Mouse (Mus musculus) thymus, postnatal 25 days (tissue): Measurements from ENCODE around the gene Dip2a.

Source experiments
- DNase-seq: peaks from one replicate; pipeline ENCODE4 v3.0.0; 2022

The Dip2a gene

DNA sequence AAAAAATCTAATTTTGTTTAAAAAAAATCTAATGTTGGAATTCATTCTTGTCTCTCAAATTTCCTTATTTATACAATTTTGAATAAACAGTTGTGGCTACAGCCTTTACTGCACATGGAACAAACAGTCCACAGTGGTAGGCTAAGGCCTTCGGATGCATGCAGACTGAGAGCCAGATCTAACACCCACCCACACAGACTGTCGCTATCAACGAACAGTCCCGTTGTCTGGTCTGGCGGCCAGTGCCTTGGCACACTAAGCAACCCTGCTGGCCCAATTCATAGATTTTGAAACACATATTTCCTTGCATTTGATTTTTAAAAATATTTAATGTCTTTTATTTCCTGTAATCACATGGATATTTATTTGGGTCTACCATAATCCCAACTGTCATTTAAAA, 45.0 kb downstream of the Dip2a start:
- no peak for DNase-seq

DNA sequence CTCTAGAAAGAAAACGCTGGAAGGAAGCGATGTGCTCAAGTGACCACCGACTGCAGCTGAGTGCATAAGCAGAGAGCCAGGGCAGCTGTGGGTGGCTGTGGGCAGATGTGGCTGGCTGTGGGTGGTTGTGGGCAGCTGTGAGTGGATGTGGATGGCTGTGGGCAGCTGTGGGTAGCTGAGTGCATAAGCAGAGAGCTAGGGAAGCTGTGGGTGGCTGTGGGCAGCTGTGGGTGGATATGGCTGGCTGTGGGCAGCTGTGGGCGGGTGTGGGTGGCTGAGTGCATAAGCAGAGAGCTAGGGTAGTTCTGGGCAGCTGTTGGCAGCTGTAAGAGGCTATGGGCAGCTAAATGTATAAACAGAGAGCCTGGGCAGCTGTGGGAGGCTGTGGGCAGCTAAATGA, 51.9 kb downstream of the Dip2a start:
- DNase-seq = no peak

DNA sequence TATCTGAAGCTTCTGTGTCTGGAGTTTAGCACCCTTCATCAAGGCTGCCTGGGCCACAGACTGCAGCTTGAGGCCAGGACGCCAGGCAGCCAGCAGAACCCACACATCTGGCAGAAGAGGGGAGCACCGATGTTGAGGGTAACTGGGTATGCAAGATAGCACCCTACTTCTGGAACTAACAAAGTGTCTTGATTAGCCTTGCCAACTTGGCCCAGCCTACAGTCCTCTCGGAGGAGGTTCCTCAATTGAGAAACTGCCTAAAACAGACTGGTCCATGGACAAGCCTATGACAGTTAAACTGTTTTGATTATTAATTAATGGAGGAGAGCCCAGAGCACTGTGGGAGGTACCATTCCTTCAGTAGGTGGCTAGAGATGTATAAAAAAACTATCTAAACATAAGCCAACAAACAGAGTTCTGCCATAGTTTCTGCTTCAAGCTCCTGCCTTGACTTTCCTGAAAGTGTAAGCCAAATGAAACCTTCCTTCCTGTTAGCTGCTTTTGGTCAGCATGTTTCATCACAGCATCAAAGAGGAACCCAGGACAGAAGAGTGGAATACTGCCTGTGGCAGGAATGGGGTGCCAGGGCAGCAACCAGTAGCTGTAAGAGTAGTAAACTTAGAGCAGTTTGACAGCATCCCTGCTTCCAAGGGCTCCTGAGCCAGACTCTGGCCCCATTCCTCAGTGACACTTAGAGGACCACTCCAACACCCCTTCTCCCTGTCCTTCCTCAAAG, 55.0 kb downstream of the Dip2a start:
- DNase-seq = no peak

DNA sequence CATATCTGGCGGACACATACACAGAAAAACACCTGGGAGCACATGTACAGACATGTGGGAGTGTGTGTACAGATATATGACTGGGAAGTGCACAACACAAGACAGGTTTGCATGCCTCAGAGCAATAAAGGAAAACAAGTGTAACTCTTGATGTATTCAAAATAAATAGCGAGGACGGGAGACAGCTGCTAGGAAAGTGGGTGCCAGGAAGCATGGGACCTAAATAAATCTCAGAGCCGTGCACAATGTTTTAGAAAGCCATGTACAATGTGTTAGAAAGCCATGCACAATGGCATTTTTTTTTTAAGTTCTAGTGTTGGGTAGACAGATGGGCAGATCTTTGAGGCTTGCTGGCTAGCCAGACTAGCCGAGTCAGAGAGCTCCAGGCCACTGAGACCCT, 56.0 kb downstream of the Dip2a start:
- DNase-seq = no peak

DNA sequence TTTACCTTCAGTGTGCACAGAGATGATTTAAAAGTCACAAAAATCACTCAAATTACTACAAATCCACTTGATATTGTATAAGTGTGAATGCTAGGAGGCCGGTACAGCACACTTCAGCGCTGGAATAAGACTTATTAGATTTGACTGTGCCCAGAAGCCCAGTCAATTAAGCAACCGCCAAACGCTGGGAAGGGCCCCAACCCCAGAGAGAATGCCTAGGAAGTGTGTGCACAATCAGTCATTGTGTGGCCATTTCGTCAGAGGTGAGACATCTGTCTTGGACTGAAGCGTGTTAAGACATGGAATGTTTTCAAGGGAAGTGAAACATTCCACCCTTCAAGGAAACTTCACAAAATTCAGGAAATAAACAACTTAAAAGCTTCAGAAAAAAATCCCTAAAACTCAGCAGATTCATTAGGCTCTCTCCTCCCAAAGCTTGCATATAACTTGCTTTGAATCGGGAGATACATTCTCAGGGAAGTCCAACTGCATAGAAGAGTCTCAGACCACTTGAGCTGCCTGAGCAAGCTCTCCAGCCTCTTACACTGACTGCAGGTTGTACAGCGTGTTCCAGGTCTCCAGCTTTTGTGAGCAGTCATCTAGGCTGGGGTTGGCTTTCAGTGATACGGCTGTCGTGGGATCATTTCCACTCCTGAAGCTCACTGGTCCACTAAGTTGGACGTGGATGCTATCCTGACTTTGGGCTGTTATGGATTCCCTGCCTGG, 56.7 kb downstream of the Dip2a start:
- DNase-seq = no peak

DNA sequence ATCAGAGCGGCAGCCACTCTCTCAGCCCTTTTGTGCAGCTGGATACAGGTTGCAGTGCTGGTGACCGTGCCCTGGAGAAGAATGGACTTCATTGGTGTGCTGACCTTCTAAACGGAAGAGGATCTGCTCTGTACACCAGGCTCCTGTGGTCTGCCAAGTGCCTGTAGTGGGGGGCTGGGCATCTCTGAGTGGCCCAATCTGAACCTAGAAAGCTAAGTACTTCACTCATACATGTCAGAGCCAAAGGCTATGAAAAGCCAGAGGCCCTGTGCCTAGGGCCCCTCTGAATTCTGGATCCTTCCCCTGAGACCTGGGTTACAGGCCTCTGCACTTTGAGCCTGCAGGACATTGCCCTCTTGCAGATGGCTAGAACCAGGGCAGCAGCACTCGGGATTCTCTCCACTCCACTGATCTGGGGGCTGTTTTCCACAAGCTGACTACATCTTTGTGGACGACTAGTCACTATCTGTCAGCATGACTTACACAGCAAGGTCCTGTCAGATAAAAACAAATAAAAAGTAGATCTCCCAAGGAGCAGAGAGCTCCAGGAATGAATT, 66.5 kb downstream of the Dip2a start:
- no peak for DNase-seq

DNA sequence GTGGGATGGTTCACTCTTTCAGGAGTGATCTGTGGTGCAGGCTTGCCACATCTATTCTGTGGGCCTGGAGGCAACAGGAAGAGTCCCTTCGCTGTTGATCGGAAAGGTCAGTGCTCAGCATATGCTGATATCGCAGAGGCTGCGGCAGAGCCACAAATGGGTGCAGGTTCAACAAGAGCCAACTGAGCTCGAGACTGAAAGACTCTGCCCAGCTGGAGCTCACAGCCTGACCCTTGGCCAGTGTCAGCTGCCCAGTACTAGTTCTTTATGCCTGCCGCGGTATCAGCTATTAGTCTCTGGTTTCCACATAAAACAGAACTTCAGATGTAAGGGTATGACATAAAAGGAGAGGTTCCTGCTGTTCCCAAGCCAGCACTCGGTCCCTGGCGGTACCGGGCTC, 69.8 kb downstream of the Dip2a start:
- DNase-seq = no peak

DNA sequence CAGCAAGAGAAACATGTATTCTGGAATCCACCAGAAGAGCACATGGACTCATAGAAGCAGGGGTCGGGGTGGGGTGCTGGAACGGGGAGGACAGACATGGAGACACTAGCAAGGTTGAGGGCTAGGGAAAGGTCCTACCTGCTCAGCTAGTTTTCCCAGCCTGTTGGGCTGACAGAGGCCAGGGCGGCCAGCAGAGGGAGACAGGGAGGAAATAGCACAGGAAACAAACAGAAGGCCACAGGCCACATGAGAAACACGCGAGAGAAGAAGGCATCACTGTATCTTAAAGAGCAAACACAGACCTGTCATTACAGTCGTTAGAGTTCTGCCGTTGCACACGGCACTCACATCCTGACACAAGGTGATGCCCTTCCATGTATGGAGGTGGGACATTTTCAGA, 73.9 kb downstream of the Dip2a start:
- peak; percentile 67 for DNase-seq

DNA sequence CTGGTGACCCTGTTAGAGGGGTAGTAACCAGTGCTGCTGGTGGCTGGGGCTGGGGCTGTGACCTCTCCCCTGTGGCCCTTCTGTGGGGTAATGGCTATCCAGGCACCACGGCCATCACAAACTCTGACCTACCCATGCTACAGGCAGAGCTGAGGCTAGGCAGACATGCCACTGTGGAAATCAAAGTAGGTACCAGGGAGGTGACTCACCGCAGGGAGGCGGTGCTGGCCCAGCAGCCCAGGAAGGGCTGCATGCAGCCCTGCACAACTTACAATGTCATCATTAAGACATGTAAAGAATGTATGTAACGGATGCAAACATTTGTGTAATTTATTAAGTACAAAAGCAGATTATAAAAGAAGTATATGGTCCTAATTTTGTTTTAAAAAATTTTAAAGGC, 82.7 kb downstream of the Dip2a start:
- no peak for DNase-seq

DNA sequence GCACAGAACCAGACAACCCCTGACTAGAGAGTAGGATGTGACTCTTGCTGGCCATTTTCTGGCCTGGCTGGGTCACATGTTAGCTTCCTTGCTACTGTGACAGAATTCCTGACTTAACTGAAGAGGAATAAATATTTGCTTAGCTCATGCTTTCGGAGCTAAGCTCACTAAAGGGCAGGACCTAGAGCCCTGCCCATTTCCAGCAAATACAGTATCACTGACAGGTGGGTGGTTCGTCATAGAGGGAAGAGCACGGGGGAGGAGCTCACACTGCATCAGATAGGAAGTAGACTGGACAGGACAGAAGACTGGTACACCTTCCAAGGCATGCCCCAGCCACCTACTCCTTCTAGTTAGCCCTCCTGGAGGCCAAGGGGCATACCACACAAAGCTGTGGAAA, 83.6 kb downstream of the Dip2a start:
- DNase-seq = no peak

DNA sequence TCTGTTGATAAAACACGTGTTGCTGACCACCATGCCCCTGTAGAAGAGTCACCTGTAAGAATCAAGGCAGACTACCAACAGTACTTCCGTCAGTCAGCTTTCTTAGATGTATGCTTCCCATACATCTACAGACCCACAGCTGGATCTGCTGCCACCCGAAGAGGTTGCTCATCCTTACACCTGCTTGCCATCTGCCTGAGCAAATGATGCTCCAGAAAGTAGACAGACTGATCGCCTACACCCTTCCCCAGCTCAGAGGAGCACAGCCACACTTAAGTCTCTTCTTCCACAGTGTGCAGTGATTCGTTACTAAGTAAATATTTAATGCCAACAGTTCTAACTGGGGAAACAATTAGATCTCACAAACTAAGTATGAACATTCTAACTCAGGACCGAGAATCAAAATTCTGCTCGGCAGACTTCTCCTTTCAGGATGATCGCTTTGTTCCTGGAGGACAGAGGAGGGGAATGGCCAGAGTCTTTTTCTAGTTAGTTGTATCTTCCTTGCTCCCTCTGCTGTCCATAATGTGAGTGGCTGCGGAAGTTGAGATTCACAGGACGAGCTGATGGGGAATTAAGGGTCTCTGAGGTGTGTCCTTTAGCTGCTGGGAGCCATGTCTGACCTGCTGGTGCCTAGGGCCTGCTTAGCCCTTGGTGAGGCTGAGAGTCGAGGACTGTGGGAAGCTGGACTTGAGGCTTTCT, 84.6 kb downstream of the Dip2a start:
- no peak for DNase-seq

DNA sequence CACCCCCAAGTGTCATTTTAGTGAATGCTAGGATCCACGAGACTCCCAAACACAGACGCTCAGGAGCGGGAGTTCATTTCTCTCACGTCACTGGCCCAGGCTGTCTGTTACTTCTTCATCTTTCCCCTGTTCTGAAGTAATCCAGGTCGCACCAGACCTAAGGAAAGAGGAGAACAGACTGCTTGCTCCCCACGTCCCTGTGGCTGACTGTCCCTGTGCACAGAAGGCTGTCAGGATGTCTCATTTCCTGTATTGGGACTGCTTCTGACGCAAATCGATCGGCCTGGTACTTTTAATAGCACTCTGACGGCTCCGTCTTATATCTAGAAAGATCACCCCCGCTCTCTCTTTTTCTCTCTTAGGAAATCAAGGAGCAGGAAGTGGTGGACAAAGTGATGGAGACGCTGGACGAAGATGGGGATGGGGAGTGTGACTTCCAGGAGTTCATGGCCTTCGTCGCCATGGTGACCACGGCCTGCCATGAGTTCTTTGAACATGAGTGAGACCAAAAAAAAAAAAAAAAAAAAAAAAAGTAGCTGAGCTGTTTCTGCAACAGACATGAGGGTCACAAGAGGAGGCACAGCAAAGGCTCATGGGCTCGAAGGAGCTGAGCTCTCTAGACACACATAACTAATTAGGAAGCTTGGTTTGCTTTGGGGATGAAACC, 85.4 kb downstream of the Dip2a start:
- DNase-seq = no peak

DNA sequence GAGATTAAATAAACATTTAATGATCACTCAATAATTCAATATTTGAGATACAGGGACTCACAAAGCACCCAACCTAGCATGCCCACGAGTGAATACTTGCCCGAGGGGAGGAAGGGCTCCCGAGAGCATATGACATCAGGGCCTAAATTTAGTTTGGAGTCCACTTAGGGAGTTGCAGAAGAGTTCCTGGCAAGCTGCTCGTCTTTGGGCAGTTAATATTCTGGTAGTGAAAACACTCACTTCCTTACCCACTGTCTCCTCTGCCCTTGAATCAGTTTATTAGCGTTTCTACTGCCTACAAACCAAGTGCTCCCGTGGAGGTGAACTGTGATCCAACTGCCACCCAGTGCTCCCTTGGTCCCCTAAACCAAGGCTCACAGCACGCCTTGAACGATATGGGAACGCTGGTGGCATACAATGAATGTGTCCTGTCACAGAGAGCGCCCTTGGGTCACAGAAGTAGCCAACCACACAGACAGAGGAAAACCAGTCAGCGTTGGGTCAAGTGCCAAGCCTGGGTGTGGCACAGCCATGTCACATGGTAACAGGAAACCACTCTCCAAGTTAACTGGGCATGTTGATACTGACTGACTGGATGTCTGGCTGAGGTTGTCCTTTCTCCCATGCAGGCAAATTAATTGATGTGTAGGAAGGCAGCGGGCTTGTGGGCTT, 87.2 kb downstream of the Dip2a start:
- no peak for DNase-seq

DNA sequence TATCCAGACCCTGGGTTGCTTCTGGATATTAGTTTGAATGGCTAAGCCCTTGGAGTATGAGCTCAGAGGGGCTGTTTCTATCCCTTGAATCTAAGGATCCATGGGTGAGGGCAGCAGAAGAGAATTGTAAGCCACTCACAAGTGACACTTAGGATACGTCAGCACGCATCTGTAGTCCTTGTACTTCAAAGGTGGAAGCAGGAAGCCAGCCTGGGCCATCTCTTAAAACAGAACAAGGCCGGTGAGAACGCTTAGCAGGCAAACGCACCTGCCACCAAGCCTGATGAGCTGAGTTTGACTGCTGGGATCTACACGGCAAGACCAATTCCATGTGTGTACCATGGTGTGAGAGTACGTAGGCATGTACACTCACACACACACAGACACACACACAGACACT, 87.9 kb downstream of the Dip2a start:
- peak; percentile 31 for DNase-seq

DNA sequence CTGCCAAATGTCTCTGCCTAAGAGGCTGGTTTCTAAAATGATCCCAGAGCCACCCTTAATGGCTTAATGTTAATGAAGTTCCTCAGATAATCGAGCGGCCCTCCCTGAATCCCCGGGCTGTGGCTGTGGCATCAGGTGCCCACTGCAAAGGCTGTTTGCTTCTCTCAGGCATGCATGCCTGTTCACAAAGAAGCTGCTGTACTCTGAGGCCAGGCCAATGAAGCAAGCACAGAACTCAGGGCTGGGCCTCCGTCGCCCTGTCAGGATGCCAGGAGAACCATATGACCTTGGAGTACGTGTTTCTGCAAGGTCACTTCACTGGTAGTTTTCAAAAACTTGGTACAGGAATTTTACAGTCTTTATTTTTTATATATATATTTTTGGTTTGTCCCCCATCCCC, 89.5 kb downstream of the Dip2a start:
- no peak for DNase-seq

DNA sequence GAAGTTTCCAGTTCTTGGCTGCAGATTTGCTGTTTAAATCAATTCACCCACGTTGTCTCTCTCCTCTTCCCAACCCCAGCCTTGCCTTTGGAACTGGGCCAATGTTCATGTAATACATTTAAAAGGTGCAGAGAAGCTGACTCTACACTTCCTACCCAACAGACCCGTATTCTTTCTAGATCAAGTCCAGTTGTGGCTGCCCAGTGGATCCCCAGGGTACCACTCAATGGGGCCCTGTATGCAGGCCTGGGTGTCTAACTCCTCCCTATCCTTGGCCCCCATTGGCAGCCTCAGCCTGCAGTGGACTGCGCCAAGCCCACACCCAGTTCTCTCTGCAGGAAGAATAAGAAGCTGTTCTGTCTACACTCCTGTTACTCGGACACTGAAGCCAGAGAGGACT, 91.6 kb downstream of the Dip2a start, which contains the start of gene S100b:
S100b (plus strand) TSS at position 318 of the 400 bp plus-strand sequence.
- DNase-seq = no peak

DNA sequence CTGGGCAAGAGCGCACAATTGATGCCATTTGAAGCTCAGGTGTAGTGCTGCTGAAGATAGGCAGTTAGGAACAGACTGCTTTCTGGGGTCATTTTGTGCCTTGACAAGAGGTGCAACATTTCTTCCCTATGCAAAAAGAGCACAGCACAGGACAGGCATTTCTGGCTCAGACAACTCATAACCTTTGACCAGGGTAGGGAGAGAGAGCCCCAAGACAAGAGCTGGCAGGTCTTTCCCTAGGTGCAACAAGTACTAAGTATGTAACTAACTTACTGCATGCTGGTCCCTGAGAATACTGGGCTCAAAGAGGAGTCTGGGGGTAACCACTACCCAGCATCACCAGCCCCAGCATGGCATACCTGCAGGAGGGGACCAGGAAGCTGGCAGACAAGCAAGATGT, 92.0 kb downstream of the Dip2a start:
- no peak for DNase-seq

DNA sequence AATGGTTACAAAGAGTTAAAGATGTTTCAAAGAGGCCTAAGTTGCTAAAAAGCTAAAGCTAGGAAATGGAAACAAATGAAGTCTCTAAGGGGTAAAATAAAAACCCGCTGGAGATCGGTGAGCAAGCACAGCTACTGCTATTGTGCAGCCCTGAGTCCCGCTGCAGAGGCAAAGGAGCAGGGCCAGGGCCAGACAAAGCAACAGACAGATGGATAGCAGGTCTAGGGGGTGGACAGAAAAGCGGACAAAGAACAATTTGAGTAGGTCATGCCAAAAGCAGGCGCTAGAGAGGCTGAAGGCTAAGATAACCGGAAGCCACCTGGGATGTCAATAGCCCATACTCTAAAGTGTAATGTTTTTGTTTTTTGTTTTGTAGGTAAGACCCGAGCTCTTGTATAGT, 94.2 kb downstream of the Dip2a start:
- no peak for DNase-seq

DNA sequence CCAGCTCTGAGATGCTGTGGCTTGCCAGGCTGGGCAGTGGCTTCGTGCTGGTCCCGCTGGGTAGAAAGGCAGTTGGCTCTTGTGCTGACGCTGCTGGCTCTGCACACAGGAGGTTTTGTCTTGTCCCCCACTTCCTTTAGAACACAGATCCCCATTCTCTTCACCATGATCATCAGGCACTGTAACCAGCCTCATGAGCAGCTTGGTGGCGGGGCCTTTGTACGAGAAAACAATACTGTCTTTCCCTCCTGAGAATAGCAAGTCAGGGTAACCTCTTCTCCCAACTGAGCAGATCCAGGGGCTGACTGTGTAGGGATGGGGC, 96.5 kb downstream of the Dip2a start:
- DNase-seq = no peak

DNA sequence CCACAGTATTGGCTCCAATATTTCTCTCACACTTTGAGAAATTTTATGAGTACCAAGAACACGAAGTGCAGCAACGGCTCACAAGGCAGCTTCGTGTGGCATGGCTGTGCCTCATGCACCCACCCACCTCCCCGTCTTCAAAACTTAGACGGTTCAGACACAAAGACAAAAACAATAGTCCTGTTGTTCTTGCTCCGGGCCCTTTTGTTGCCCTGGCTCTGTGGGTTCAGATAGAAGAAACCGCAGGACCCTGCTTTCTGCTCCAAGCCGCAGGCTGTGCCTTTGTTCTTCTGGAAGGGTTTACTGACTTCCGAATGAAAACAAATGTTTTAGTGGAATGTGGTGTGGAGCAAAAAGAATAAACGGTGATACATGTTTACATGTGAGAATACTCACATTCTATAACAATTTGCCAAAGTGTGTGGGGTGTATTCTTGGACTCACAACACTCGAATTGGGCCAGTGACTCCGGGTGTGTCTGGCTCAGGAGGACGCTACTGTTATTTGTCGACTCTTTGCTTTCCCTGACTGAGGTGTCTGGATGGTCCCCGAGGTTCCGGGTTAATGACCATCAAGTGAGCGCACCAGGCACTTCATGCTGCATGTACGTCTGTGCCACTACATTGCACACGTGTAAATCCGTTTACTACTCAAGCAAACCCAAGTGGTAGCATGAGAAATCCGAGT, 97.0 kb downstream of the Dip2a start:
- no peak for DNase-seq

DNA sequence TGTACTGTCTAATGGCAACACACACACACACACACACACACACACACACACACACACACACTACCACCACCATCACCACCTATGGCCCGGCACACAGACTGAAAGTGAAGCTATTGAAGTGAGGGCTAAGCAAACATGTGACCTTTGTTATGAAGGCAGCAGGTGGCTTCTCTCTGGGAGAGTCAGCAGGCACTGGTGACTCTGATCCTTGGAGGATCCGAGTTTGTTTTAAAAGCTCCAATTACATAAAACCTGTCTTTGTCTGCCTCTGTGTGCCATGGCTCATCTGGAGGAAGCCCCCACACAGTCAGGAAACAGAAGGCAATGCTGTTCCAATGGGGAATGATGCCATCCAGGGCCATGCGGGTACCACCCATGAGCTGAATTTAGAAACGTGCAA, 98.5 kb downstream of the Dip2a start:
- no peak for DNase-seq

DNA sequence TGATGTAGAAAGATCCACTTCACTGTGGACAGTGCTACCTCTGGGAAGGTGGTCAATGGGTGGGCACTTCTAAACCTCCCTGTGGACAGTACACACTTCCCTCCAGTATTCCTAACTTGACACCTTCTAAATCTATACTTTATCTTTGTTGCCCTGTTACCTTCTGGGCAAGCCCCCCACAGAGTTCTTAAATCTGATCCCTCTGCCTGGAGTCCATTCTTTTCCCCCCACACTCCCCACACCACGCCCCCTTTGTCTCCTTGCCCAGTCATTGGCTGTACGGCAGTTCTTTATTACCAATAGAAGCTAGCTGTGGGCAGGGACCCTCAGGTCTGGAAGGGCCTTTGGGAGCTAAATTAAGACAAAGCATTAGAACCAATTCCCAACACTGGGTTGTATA, 100.0 kb downstream of the Dip2a start:
- no peak for DNase-seq
